Mouse (Mus musculus) lung, postnatal 36 days (tissue): ENCODE measurements around the gene Bcor.

Experiments used
- DNase-seq: peaks from one replicate; pipeline ENCODE4 v3.0.0; 2022; ENCODE audit warnings: mixed read lengths

Bcor gene

DNA sequence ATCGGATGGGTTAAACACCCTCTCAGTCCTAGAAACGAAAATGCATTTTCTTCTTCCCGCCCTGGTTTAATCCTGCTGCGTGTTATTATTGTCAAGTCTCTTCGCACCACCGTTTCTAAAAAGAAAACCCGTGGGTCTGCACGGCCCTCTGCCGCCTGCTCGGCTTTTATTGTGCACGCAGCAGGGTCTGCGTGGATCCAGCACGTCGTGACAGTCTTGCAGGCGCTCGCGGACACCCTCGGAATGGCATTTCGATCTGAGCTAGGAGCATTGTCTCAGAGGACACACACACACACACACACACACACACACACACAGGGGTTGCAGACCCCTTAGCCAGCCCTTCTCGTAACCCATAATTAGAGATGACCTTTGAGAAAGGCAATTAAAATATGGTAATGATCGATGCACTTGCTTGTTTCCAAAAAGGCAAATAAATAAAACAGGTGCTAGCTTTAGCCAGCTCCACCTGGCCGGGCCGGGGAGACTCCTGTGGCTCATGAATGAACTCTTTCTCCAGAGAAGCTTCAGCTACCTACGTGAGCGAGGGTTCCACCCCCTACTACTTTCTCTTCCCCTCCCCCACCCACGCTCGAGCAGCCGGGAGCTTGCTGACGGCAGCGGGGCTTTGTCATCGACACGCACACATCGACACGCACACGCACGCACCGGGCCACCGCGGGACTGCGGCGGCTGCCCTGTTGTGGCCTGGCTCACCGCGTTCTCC lies 8.7 kb downstream of the Bcor start:
- DNase-seq: no peak

DNA sequence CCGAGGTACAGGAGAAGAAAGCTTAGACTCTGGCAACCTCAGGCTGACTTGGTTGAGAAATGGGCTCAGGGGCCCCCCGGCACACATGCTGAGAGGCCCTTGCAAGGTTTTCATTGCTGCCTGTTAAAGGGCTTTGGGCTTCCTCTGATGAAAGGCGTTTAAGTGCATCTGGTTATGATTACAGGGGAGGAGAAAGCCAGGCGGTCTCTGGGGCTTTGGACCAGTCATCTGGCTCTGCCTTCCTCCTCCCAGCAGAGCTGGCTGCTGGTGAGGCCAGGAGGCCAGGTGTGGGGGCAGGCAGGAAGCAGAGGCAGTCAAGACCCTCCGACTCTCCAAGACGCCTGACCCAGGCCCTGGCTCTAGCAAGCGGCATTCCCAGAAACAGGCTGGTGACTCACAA lies 9.7 kb downstream of the Bcor start:
- no peak for DNase-seq

DNA sequence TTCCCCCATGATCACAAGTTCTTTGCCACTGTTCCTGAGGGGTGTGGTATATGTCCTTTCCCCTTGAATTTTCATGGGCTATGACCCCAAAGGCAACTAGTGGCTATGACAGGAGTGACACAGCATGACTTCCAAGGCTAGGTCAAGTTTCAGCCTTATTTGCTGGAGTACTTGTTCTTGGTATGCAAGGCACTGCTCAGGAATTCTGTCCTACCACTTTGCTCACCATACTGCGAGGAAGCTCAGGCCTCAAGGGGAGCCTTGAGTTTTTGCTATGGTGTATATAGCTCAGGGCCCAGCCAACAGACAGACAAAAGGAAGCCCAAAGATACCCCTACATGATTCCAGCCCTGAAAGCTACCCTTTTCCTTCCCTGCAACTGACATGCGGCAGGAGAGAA lies 13.9 kb downstream of the Bcor start:
- no peak for DNase-seq

DNA sequence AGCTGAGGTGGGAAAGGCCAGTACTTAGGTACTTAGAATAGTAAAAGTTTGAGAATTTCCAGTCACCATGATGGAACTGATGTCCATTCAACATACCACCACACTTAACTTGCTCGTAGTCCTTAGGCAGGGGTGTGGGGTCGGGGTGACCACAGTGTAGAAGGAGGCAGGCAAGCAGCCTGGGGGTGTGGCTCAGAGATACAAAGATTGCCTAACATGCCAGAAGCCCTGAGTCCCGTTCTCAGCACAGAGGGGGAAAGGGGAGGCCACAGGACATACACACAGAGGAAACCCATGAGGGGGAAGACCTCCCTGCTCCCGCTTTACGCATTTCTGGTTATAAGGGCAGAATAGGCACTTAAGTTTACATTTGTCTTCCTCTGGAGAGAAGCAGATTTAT lies 17.3 kb downstream of the Bcor start:
- no peak for DNase-seq

DNA sequence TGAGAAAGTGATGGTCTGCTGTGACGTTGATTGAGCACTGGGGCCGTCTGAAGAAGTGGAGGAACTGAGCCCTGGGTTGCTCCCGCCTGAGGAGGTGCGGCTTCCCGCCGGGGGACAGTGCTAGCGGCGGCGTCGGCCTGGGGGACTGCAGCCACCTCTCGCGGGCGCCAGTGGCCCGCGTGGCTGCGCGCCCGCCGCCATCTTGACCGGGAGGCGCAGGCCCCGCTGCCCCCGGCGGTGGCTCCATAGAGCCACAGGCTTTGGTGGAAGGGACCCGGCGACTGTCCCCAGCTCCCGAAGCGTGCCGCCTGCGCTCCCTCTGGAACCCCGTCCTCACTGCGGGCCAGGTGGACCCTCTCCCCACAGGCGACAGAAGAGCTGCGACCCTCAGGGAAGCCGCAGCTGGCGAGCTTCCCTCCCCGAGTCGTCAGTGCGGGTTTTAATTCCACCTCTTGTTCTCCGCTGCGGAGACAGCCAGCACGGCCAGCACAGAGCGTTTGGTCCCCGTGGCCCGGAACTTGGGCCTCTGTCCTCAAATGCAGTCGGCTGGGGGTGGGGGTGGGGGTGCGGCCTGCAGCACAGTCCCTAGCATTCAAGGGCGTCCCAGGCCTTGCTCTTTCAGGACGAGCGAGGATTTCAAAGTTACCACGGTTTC lies 19.9 kb downstream of the Bcor start:
- no peak for DNase-seq

DNA sequence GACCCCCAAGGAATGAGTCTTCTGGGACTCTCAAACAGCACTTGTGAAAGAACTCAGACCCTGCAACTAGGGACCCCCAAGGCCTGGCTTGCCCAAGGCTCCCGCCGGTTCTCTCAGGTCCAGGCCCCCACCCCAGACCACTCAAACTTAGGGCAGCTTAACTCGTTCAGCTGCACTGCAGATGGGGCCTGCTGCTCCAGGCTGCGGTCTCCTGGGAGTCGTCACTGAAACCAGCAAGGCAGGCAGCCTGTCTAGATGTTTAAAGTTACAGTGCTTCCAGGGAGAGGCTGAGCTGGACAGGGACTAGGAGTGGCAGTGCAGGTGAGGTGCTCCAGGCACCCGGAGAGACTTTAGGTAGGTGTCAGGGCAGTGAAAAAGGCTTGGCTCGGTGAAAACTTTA lies 21.9 kb downstream of the Bcor start:
- no peak for DNase-seq

DNA sequence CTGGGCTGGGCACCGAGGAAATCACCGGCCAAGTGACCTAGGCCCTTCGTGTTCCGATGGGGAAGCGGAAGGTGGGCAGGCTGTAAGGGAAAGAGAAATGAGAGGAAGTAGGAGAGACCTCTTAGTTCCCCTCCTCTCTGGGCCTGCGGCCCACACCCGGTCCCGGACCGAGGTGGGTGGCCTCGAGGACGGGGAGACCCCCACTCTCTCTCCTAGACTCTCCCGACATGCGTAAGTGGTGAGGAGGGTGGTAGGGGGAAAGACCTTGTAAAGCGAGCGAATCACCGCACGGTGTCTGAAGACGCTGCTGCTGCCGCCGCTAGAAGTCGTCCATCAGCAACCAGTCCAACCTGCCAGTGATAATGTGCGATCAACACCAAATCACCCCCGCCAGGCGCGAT lies 23.0 kb downstream of the Bcor start:
- no peak for DNase-seq

DNA sequence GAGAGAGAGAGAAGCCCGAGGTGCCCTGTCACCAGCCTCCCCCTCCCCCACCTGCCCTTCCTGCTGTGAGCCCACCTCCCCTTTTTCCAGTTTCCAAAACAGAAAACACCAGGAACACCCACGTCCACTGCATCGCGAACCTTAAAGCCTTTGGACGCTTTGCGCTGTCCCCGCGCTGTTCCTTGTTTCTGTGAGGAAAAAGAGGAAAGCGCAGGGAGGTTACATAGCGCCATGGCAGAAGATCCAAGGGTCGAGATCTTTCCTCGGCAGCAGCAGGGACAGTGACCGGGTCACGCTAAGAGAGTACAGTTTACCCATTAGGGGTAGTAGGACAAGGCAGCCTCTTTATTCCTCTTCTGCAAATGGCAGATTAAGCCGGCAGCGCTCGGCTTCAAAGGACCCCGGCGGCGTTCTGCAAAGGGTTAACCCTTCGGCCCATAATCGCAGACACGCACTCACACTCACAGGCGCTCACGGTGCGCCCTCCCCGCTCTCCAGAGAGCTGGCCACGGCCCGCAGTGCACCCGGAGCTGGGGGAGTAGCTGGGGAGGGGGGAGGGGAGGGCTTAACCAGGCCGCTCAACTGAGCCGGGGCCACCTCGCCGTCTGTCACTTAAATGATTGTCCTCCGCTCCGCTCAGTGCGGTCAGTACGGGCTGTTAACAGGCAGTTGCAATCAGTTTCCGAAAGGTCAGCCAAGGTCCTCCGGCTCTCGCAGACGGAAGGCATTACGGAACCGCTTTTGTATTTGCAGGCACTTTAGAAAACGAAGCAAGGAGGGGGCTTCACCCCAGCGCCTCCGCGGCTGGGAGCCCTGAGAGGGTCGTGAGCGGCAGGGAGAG lies 23.7 kb downstream of the Bcor start:
- peak; percentile 73 for DNase-seq

DNA sequence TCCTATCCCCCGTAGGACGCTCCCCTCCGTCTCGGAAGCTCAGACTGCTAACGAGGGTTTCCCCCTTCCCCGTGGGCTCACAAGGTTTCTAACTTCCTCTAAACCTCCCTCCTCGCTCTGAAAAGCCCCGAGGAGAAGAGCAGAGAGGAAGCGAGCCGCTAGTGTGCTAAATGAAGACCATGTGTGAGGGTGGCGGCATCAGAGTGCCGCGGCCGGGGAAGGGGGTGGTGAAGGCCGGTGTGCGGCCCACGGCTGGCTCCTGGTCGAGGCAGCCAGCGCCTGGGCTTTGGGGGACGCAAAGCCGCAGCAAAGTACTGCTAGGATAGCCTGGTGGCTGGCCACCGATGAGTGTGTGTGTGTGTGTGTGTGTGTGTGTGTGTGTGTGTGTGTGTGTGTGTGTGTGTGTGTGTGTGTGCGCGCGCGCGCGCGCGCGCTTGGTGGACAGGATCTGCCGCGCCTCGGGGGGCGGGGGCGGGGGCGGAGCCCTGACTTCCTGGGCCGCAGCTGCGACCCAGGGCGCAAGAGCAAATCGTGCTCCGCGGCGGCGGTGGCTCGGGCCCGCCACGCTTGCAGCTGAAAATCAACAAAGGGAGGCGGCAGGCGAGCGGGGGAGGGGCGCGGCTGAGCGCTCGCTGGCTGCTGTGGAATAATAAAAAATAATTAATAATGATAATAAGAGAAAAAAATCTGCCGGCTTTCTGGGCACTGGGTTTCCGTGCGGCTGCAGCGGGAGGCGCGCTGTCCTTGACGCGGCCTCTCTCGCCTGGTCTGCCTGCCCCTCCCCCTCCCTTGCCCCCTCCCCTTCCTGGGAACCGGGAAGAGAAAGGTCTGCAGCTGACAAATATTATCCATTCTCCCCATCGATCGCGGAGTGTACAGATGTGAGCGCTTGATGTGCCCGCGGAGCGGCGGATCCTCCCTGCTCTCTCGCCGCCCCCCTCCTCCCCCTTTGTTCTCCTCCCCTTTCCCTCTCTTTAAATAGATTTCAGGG lies 24.7 kb downstream of the Bcor start:
- peak; percentile 86 for DNase-seq

DNA sequence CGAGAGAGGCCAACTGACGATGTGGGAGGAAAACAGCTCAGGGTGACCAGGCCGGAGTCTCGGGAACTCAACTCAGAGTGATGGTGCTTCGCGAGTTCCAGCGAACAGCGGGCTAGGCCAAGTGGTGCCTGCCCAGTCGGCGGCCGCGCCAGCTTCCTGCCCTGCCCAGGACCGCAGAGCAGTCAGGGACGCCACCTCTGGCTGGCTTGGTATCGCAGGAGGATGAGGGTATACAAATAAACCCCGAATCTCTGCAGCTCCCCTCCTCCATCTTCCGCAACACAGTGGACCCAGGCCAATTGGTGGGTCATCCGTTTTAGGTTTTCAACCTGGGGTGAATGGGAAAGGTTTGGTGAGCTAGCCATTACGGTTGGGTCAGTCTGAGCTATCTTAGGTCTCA lies 25.6 kb downstream of the Bcor start:
- peak; percentile 89 for DNase-seq

DNA sequence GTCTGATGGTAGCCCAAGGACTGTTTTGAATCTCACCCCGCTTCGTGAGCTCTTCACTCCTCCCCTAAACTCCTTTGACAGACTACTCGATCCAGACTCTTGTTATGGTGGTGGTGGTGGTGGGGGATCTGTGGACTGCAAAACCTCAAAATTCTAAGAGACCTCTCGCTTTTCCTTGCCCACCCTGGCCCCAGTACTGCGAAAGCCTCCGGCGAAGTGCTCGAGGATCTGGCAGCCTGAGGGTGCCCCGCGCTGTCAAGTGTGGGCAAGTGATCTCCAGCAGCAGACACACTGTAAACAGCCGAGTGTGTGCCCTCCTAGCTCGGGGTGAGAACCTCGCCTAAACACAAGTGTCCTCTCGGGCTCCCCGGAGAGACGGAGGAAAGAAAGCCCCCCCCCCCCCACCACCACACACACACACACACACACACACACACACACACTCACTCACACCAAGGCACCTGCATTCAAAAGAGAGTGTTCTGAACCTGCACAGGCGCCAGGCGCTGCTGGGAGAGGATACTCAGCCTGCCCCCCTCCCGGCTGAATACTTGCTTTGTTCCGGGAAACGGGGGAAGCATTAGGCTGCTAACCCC lies 26.2 kb downstream of the Bcor start:
- DNase-seq: no peak

DNA sequence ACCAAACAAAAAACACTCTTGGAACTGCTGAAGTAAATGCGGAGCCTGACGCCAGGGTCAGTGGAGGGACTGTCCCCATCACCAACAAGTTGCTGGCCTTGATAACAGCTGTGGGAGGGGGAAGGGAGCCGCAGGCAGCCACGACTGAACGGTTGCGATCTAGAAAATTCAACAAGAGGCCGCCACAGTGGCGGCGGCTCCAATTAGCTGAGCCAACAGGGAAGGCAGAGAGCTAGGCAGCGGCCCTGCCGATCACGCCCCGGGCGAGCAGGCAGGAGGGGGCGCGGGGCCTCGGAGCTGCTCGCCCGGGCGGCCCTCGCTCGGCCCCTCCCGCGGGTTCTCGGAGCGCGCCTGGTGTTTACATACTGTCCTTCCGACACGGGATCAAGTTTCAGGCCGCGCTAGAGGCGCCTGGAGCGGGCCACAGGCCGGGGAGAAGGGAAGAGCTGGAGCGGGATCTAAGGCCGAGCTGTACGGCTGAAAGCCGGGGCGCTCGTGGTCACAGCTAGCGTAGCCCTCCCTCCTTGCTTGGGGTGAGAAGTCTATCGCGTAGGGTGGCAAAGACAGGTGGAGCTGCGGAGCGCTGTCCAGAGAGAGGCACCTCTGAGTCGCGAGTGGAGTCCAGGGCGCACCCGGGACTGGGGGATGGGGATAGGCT lies 26.8 kb downstream of the Bcor start:
- peak; percentile 73 for DNase-seq

DNA sequence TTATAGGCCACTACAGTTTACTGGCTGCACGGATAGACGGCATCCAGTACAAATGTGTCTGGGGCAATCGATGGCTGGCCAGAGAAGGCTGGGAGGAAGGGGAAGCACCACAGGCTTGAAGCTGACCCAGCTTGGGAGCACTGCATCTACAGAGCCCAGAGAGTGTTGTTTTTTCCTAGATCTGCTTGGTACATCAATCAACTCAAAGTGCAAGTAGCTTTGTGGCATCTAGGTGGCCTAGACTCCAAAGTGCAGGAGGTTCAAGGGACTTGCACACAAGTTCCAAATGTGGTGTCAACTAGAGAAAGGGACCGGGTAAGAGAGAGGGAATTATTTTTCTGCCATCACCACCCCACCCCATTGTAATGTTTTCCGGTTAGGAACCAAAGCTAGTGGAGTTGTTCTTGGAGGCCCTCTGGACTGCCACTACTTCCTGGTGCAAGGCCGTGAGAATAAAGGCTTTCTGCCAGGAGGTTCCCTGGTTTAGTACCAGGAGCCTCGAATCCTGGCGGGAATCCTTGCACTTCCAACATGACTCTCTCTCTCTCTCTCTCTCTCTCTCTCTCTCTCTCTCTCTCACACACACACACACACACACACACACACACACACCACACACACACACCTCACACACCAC lies 27.5 kb downstream of the Bcor start:
- DNase-seq: peak; percentile 44

DNA sequence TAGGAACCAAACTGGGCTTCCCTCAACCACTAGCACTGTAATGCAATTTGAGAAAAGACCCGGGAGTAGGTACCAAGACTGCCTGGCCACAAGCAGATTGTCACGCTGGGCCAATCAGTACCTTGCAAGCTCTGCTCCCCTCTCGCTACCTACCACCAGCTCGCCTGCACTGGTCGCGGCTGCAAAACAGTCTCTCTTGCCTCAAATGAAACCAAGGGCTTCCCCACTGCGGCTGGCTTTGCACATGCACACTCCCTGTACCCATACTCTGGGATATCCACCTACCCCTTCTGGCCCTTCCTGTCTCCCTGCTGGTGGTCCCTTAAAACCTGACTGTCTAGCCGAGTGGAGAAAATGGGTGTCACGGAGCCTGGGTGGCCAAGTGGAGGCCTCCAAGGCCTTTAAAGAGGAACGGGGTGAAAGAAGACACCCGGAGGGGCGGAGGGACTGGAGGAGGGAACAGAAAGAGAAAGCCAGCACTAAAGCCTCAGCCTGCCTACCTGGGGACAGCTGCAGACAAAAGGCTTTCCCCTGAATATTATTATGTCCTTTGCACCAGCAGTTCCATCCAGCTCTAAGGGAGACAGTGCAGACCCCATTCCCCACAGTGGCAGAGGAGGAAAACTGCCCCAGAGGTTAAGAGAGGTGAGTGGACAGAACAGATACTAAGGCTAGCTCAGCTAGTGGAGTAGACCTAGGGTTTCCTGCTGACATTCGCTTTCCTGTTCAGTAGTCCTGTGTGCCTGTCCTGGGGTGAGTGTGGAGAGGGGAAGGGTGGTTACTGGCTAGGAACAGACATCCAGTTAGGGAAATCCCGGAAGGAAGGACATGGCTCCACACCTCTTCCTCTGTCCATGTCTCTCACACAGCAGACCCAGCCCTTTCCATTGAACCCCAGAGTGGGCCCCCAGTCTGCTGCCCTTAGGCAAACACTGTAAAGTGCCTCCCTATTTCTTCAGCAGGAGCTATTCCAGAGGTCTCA lies 30.0 kb downstream of the Bcor start:
- DNase-seq: no peak

DNA sequence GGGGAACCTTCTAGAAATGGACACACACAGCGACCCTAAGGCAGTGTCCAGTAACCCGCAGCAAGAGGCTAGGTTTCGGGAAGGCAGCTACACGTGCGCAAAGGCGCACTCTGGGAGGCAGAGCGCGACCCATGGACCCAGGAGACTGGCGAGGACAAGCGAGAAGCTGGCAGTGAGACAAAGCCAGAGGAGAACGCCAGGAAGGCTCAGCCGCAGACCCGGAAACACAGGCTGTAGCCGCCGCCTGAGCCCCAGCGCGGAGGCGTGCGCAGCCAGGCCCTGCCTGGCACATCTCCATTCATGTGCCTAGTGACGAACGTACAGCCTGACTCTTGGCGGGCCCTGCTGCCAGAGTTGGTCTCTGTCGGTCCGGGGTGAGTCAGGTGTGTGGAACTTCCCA lies 30.9 kb downstream of the Bcor start:
- peak; percentile 80 for DNase-seq

DNA sequence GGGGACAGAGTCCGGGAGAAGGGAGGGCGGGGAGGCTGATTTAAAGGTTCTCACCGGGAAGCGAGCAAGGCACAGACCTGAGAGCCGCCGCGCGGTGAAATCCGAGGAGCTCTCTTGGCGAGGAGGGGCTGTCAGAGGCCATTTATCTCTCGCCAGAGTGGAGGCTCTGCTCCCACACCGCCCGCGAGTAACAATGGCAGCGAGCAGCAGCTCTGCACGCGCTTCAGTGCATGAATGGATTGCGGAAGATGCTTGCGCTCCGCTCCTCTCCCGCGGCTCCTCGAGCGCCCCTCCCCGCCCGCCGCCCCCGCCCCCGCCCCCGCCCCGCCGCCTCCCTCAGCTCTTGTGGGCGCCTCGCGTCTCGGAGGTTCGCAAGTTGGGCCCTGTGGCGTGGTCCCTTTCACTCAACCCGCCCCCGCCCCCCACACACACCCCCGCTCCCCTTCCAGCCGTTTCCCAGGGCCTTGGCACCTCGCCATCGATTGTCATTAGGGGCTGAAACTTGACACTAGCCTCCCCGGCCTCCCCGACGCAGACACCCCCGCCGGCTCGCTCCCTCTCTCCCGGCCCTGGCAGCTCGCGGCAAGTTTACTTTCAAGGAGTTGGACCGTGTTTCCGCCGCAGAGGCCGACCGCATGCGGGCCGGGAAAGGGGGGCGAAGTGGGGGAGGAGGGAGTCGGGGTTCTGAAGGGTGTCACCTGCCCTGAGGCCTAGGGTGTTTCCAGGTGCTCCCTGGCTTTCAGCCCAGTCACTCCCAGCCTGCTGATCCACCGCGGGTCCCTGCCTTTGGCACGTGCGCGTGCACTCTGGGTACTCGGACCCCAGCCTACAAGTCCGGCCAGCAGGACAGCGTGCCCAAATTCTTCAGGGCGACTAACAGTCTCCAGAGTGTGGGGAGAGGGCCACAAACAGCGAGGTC lies 31.7 kb downstream of the Bcor start:
- peak; percentile 64 for DNase-seq

DNA sequence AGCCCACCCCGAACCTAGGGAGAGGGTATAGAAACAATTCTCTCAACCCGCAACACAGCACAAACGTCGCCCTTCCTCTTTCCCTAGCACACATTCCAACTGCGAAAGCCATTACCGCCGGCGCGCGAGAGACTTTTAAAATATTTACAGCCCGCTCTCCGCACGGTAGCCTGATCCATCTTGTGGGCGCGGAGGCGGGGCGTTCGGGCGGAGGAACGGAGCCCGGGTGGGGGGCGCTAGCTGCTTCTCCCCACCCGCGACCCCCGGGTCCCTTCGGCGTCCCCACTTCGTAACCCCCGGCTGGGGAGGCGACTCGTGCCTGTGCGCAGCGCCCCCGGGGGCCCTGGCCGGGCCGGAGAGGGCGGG lies 32.4 kb downstream of the Bcor start:
- no peak for DNase-seq

DNA sequence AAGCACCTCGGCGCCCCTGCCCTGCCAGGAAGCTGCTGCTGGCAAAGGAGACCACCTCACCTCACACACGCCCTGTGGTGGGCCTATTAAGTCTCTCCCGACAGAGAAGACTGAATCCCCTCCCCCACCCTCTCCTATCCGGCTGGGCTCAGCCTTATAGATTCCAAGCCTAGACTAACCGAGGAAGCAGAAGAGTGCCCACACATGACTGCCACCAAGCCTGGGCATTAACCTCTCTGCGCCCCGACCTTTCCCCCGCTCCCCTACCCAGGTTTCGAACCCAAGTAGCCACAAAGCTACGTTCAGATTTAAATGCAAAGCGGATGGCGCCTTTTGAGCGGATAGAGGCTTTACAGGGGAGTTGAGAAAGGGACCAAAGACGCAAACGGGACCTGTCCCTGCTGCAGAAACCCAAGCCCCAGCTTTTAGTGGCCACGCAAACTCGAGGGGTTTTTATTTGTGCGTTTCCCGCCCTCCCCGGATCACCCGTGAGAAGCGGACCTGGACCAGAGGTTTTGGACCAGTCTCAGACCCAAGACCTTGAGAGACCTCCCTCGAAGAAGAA lies 33.0 kb downstream of the Bcor start:
- DNase-seq: no peak
